18 mouse cellular contexts compared by ENCODE assay signal in the genomic region with DNA sequence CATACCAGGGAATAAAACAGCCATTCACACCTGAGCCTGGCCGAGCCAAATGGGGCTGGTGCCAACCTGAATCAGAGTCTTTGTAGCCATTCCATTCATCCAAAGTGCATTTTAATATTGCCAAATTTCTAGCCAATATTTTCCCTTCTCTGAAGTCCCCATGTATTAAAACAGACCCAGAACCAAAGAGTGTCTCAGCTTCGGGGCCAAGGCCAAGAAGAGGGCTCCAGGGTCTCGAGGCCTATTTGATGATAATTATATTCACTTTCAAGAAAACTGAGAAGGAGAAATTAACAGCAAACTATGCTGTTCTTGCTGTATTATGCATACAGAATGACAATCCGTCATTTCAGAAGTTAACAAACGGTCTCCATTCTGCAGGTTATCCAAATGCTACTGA. TPM values are rescaled to one million over a fixed set of nuclear protein-coding genes. Genes with fewer than 3 reads are reported as not detected.
DNase-seq lines count a peak whose midpoint lies in the region; ATAC-seq and TF ChIP-seq lines count a peak whose summit lies in the region.
"Had no signal": no experiment of that assay in that cellular context is flagged by ENCODE, and none has a peak within 500 bp of the region (broad histone marks: within the 10 kb centered on the region; RNA-seq: fewer than 3 reads in every experiment).

No protein-coding gene starts in this region.

- TF ChIP-seq CTCF in cerebellum, adult 2 months (IDR thresholded peaks at IDR 0.05; ENCODE audit: borderline replicate concordance, insufficient read depth, low read depth, low read length) = no peak

- no peaks in the 10 kb centered on the region for H3K9me3 ChIP-seq in embryonic facial prominence, embryonic 13.5 days
- H3K9me3 ChIP-seq in hindbrain, embryonic 11.5 days (ENCODE audit: control insufficient read depth, low read length) = no peaks in the 10 kb centered on the region
- H3K9me3 ChIP-seq in limb, embryonic 13.5 days = no peaks in the 10 kb centered on the region
- H3K9me3 ChIP-seq in midbrain, embryonic 16.5 days (replicated peaks; ENCODE audit: control insufficient read depth, low read length, poor library complexity, severe bottlenecking) = no peaks in the 10 kb centered on the region
- H3K9me3 ChIP-seq: heart, embryonic 12.5 days had no signal

- no peak overlapping the region for H3K27ac ChIP-seq in embryonic facial prominence, embryonic 13.5 days
- H3K27ac ChIP-seq in hindbrain, embryonic 11.5 days (ENCODE audit: low read depth, low read length) = no peak overlapping the region; the same call in 1 of the 2 replicates
- H3K27ac ChIP-seq in limb, embryonic 13.5 days = peak overlapping the region; percentile 83
- peak overlapping the region; percentile 83 for H3K27ac ChIP-seq in midbrain, embryonic 16.5 days (ENCODE audit: low read length)
- H3K27ac ChIP-seq in cerebellum, adult 2 months (ENCODE audit: insufficient read depth, low read length) = no peak overlapping the region

- H3K4me2 ChIP-seq in embryonic facial prominence, embryonic 13.5 days = peak overlapping the region; percentile 54
- H3K4me2 ChIP-seq in hindbrain, embryonic 11.5 days (replicated peaks; ENCODE audit: low read depth, low read length) = 0 out of 2 replicates have a peak overlapping the region, but pooled peaks have one; percentile 0
- peak overlapping the region; percentile 59 for H3K4me2 ChIP-seq in limb, embryonic 13.5 days (replicated peaks)
- peak overlapping the region; percentile 59 for H3K4me2 ChIP-seq in midbrain, embryonic 16.5 days (ENCODE audit: low read length)

- peaks cover 78% of the 10 kb centered on the region for H3K4me1 ChIP-seq in embryonic facial prominence, embryonic 13.5 days
- H3K4me1 ChIP-seq in hindbrain, embryonic 11.5 days (replicated peaks; ENCODE audit: control insufficient read depth, insufficient read depth, low read length) = peaks cover 22% of the 10 kb centered on the region
- peaks cover 82% of the 10 kb centered on the region for H3K4me1 ChIP-seq in limb, embryonic 13.5 days
- peaks cover 37% of the 10 kb centered on the region for H3K4me1 ChIP-seq in midbrain, embryonic 16.5 days (ENCODE audit: control insufficient read depth, insufficient read depth, low read length)
- H3K4me1 ChIP-seq in cerebellum, adult 2 months (ENCODE audit: control insufficient read depth, insufficient read depth, low read length) = no peaks in the 10 kb centered on the region

- no peaks in the 10 kb centered on the region for H3K36me3 ChIP-seq in embryonic facial prominence, embryonic 13.5 days
- no peaks in the 10 kb centered on the region for H3K36me3 ChIP-seq in hindbrain, embryonic 11.5 days (ENCODE audit: control insufficient read depth, insufficient read depth, low read length)
- peaks cover 16% of the 10 kb centered on the region; the same call in 1 of the 2 replicates for H3K36me3 ChIP-seq in limb, embryonic 13.5 days
- no peaks in the 10 kb centered on the region for H3K36me3 ChIP-seq in midbrain, embryonic 16.5 days (ENCODE audit: control insufficient read depth, insufficient read depth, low read length)
- H3K36me3 ChIP-seq: heart, embryonic 12.5 days had no signal

- no peak for TF ChIP-seq POLR2A in cerebellum, adult 2 months (IDR thresholded peaks at IDR 0.05; ENCODE audit: borderline replicate concordance, insufficient read depth, low read length)

- no peak for DNase-seq in hindbrain, embryonic 11.5 days (ENCODE audit: low spot score)
- no peak for DNase-seq in spleen, postnatal 14 days (ENCODE audit: low spot score in 2 of 2)
- DNase-seq in kidney, postnatal 36 days = no peak
- DNase-seq in cerebellum, adult 2 months = no peak
- DNase-seq in layer of hippocampus, adult 11-12 months (ENCODE audit: low spot score) = no peak
- DNase-seq: adrenal gland, postnatal 25 days; gastrocnemius, postnatal 25 days; heart, postnatal 4 days; kidney, adult 11 months; kidney, postnatal 10 days; right cerebral cortex, postnatal 14 days; thymus, postnatal 4 days had no signal

- 57% methylated on average over 5 of the region's 5 CpGs for WGBS in embryonic facial prominence, embryonic 13.5 days
- WGBS in hindbrain, embryonic 11.5 days = 58% methylated on average over 5 of the region's 5 CpGs
- WGBS in limb, embryonic 13.5 days = 68% methylated on average over 5 of the region's 5 CpGs
- 58% methylated on average over 5 of the region's 5 CpGs for WGBS in midbrain, embryonic 16.5 days
- 78% methylated on average over 5 of the region's 5 CpGs for WGBS in cerebellum, adult 2 months

- H3K4me3 ChIP-seq in embryonic facial prominence, embryonic 13.5 days = no peak overlapping the region
- no peak overlapping the region for H3K4me3 ChIP-seq in hindbrain, embryonic 11.5 days (ENCODE audit: low read depth, low read length)
- H3K4me3 ChIP-seq in limb, embryonic 13.5 days = peak overlapping the region; percentile 28; the same call in 1 of the 2 replicates
- no peak overlapping the region for H3K4me3 ChIP-seq in midbrain, embryonic 16.5 days (ENCODE audit: low read depth, low read length)
- H3K4me3 ChIP-seq in cerebellum, adult 2 months (replicated peaks; ENCODE audit: insufficient read depth, low read depth, low read length) = no peak overlapping the region

- no peak for ATAC-seq in embryonic facial prominence, embryonic 13.5 days (ENCODE audit: insufficient number of reproducible peaks, insufficient read depth, low FRiP score, low TSS enrichment, low read depth)
- no peak for ATAC-seq in hindbrain, embryonic 11.5 days (ENCODE audit: low FRiP score)
- no peak for ATAC-seq in limb, embryonic 13.5 days (ENCODE audit: low FRiP score, low read depth)
- no peak for ATAC-seq in midbrain, embryonic 16.5 days
- ATAC-seq: CD4-positive, CD25-positive, alpha-beta regulatory T cell, adult 4 months had no signal

- peaks cover 79% of the 10 kb centered on the region for H3K27me3 ChIP-seq in embryonic facial prominence, embryonic 13.5 days
- H3K27me3 ChIP-seq in hindbrain, embryonic 11.5 days (ENCODE audit: control insufficient read depth, insufficient read depth, low read length) = peaks cover 1% of the 10 kb centered on the region; the same call in 1 of the 2 replicates
- H3K27me3 ChIP-seq in limb, embryonic 13.5 days = peaks cover 32% of the 10 kb centered on the region
- peaks cover 5% of the 10 kb centered on the region; the same call in 1 of the 2 replicates for H3K27me3 ChIP-seq in midbrain, embryonic 16.5 days (ENCODE audit: control insufficient read depth, insufficient read depth, low read depth, low read length)
- H3K27me3 ChIP-seq in cerebellum, adult 2 months (ENCODE audit: control insufficient read depth, insufficient read depth, low read length) = peaks cover 2% of the 10 kb centered on the region; the same call in 1 of the 2 replicates

- H3K9ac ChIP-seq in embryonic facial prominence, embryonic 13.5 days = peak overlapping the region; percentile 62; the same call in 1 of the 2 replicates
- H3K9ac ChIP-seq in hindbrain, embryonic 11.5 days (ENCODE audit: low read depth, low read length) = no peak overlapping the region
- peak overlapping the region; percentile 63; the same call in 1 of the 2 replicates for H3K9ac ChIP-seq in limb, embryonic 13.5 days
- peak overlapping the region; percentile 62 for H3K9ac ChIP-seq in midbrain, embryonic 16.5 days (ENCODE audit: low read depth, low read length)
- H3K9ac ChIP-seq: heart, embryonic 12.5 days had no signal

RNA-seq across cellular contexts. Expression of gene Ebf3, which starts 12.1 kb away (rescaled TPM):
- polyA plus RNA-seq in embryonic facial prominence, embryonic 13.5 days (2015; fragmentation: Nextera tagmentation; extraction: Ambion mirVana) = 8.6 and 11.6 TPM in 2 replicates
- polyA plus RNA-seq in hindbrain, embryonic 11.5 days (2014; fragmentation: Nextera tagmentation; extraction: Ambion mirVana) = 14.0 and 15.9 TPM in 2 replicates
- polyA plus RNA-seq in limb, embryonic 13.5 days (2015; fragmentation: Nextera tagmentation; extraction: Ambion mirVana) = 13.4 and 16.9 TPM in 2 replicates
- polyA plus RNA-seq in midbrain, embryonic 16.5 days (2015; fragmentation: Nextera tagmentation; extraction: Ambion mirVana) = 8.8 and 9.0 TPM in 2 replicates
- polyA plus RNA-seq in cerebellum, adult 2 months (2012; rRNA removed) = 9.1 and 9.4 TPM in 2 replicates
- polyA plus RNA-seq: CD4-positive, CD25-positive, alpha-beta regulatory T cell, adult 4 months; liver, embryonic 16.5 days had no signal

Comparison
In these comparisons a context has a peak if more than half of its experiments do, and no peak if none do; other contexts are left out.
1. H3K27ac ChIP-seq: peak in limb, embryonic 13.5 days (single experiment) and midbrain, embryonic 16.5 days (single experiment); none in embryonic facial prominence, embryonic 13.5 days (single experiment), hindbrain, embryonic 11.5 days (single experiment) and cerebellum, adult 2 months (single experiment).
2. H3K4me2 ChIP-seq: peak in every context shown above with its lines; median percentile 59 in limb, embryonic 13.5 days; 59 in midbrain, embryonic 16.5 days; 54 in embryonic facial prominence, embryonic 13.5 days; 0 in hindbrain, embryonic 11.5 days.